ENCODE assay signal across 16 mouse cellular contexts in the genomic region with DNA sequence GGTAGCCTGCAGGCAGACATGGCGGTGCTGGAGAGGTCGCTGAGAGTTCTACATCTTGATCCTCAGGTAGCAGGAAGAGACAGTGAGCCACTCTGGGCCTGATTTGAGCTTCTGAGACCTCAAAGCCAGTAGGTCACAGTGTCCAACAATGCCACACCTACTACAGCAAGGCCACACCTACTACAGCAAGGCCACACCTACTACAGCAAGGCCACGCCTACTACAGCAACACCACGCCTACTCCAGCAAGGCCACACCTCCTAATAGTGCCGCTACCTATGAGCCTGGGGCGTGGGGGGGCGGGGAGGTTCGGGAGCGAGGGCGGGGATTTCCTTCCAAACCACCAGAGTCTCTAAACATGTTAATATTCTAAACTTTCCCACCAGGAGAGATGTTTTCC.
"Had no signal": no experiment of that assay in that cellular context is flagged by ENCODE, and none has a peak within 500 bp of the region (broad histone marks: within the 10 kb centered on the region; RNA-seq: fewer than 3 reads in every experiment).

No protein-coding gene starts in this region.

- H3K9ac ChIP-seq: limb, embryonic 13.5 days; lung, embryonic 14.5 days; midbrain, embryonic 12.5 days had no signal

- DNase-seq: kidney, adult 11 months; kidney, adult 9 months; kidney, postnatal 4 days; left cerebral cortex, postnatal 4 days; lung, embryonic 14.5 days; lung, postnatal 10 days; right cerebral cortex, adult 18-20 months; right cerebral cortex, postnatal 25 days; thymus, postnatal 4 days had no signal

- H3K4me2 ChIP-seq: limb, embryonic 13.5 days; lung, embryonic 14.5 days; midbrain, embryonic 12.5 days had no signal

- H3K4me3 ChIP-seq: layer of hippocampus, adult 2 months; limb, embryonic 13.5 days; midbrain, embryonic 12.5 days had no signal

- H3K27me3 ChIP-seq: limb, embryonic 13.5 days; midbrain, embryonic 12.5 days had no signal

- H3K36me3 ChIP-seq: limb, embryonic 13.5 days; midbrain, embryonic 12.5 days had no signal

- ATAC-seq: midbrain, embryonic 16.5 days had no signal

- H3K27ac ChIP-seq: kidney, postnatal 0 days; layer of hippocampus, adult 2 months; limb, embryonic 13.5 days; macrophage; midbrain, embryonic 12.5 days; stomach, postnatal 0 days had no signal

- H3K4me1 ChIP-seq: midbrain, embryonic 12.5 days had no signal

- H3K9me3 ChIP-seq: limb, embryonic 13.5 days; midbrain, embryonic 12.5 days had no signal
